ENCODE assay signal across 8 mouse cellular contexts in the genomic region with DNA sequence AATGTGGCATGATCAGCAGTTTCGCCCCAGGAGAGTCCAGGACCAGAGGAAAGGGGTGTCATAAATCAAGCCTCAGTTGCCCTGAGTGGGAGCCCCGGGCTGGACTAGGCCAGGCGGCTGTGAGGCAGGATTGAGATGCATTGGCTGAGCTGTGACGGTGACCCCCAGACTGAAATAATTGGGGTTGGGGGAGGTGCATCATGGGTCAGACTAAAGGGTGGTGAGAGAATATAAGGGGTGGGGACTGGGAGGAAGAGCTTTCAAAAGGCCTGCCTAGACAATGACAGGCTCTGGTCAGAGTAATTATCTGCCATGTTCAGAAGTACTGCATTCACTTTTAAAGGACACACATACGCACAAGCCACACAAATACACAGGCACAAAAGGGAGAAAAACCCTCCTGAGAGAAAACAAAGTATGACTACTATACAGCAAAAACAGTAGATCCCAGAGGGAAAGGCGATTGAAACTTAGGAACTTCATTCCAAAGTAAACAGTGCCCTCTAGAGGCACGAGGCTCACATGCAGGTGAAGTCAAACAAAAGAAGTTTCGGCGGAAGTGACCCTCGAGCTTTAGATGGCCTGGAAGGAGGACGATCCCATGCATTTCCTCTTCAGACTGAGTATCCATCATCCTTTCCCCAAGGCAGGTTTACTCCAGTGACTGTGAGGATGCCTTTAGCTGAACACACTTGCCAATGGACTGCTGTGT.
DNase-seq lines count a peak whose midpoint lies in the region; ATAC-seq lines count a peak whose summit lies in the region.

No protein-coding gene starts in this region.

- 28% methylated on average over 11 of the region's 11 CpGs for WGBS in liver, embryonic 11.5 days
- 5% methylated on average over 11 of the region's 11 CpGs for WGBS in neural tube, embryonic 12.5 days

- H3K36me3 ChIP-seq in liver, embryonic 11.5 days (ENCODE audit: control insufficient read depth, insufficient read depth, low read length), result no peaks in the 10 kb centered on the region
- H3K36me3 ChIP-seq in neural tube, embryonic 12.5 days, result no peaks in the 10 kb centered on the region

- no peaks in the 10 kb centered on the region for H3K9me3 ChIP-seq in liver, embryonic 11.5 days (ENCODE audit: control insufficient read depth, low read length)
- H3K9me3 ChIP-seq in neural tube, embryonic 12.5 days, result no peaks in the 10 kb centered on the region

- H3K4me1 ChIP-seq in liver, embryonic 11.5 days (replicated peaks; ENCODE audit: control insufficient read depth, insufficient read depth, low read length), result no peaks in the 10 kb centered on the region
- H3K4me1 ChIP-seq in neural tube, embryonic 12.5 days, result peaks cover 9% of the 10 kb centered on the region

- no peaks in the 10 kb centered on the region for H3K27me3 ChIP-seq in liver, embryonic 11.5 days (replicated peaks; ENCODE audit: control insufficient read depth, insufficient read depth, low read length)
- H3K27me3 ChIP-seq in neural tube, embryonic 12.5 days (replicated peaks), result no peaks in the 10 kb centered on the region

- no peak overlapping the region for H3K4me2 ChIP-seq in liver, embryonic 11.5 days
- peak overlapping the region; percentile 37 for H3K4me2 ChIP-seq in neural tube, embryonic 12.5 days (replicated peaks)

- peak; percentile 39 for DNase-seq in A20 (ENCODE audit: low read depth, low spot score)
- DNase-seq in ZHBTc4 (ENCODE audit: low read depth, low spot score), result peak; percentile 74
- DNase-seq in embryo, embryonic 10 days (ENCODE audit: low spot score), result peak; percentile 92
- peak; percentile 3 to 18 for DNase-seq in heart, adult 9 months (ENCODE audit: low spot score in 2 of 2)
- DNase-seq in kidney, adult 8-10 months, result peak; percentile 30 to 59
- DNase-seq in liver, embryonic 11.5 days (ENCODE audit: low spot score), result peak; percentile 45
- DNase-seq in yolk sac, embryonic 10.5 days (ENCODE audit: low spot score), result peak; percentile 57

- no peak overlapping the region for H3K4me3 ChIP-seq in liver, embryonic 11.5 days (ENCODE audit: low read depth, low read length)
- H3K4me3 ChIP-seq in neural tube, embryonic 12.5 days, result no peak overlapping the region

- H3K9ac ChIP-seq in liver, embryonic 11.5 days (ENCODE audit: low read depth, low read length), result no peak overlapping the region
- H3K9ac ChIP-seq in neural tube, embryonic 12.5 days, result no peak overlapping the region

- peak; percentile 49; the same call in 1 of the 2 replicates for ATAC-seq in liver, embryonic 11.5 days (replicated peaks; ENCODE audit: low FRiP score)
- ATAC-seq in neural tube, embryonic 12.5 days (ENCODE audit: low FRiP score, low read depth), result peak; percentile 81

- H3K27ac ChIP-seq in liver, embryonic 11.5 days (ENCODE audit: low read depth, low read length), result no peak overlapping the region
- H3K27ac ChIP-seq in neural tube, embryonic 12.5 days, result no peak overlapping the region

Comparison
In these comparisons a context has a peak if more than half of its experiments do, and no peak if none do; other contexts are left out.
1. DNase-seq: peak in every context shown above with its lines; median percentile 92 in embryo, embryonic 10 days; 74 in ZHBTc4; 57 in yolk sac, embryonic 10.5 days; 45 in liver, embryonic 11.5 days; 44 in kidney, adult 8-10 months; 39 in A20; 10 in heart, adult 9 months.